Mouse (Mus musculus): Measurements from ENCODE around the gene Fam129b. TPM values are rescaled to one million over a fixed set of nuclear protein-coding genes. Genes with fewer than 3 reads are reported as not detected.
A peak's percentile ranks its signal among the peaks of the same experiment; 100 is the strongest.
"Not testable (repeated sequence)": the region's sequence is repeated elsewhere in the genome, so short reads cannot be mapped to it uniquely, and the experiment has no call there.

Fam129b gene
- polyA plus RNA-seq, 1 experiment from 2014 or later: 33.9 TPM

GRCm38 (mm10) chr2:32846805-32847467, 29.0 kb upstream of the Fam129b start, which contains the start of gene Stxbp1:
TSS of gene Stxbp1 (minus strand) at chr2:32847245.
- Histone ChIP-seq H3K27me3 (no peaks in the 10 kb centered on the region), H3K4me2 (peak within 1 kb of the TSS; percentile 72), H3K4me1 (replicated peaks) (peaks cover 33% of the 10 kb centered on the region), H3K9me3 (no peaks in the 10 kb centered on the region), H3K9ac (peak within 1 kb of the TSS; percentile 92), H3K4me3 (peak within 1 kb of the TSS; percentile 100), H3K36me3 (no peaks in the 10 kb centered on the region), H3K27ac (replicated peaks) (peak within 1 kb of the TSS; percentile 96)
- ATAC-seq (ENCODE audit: low FRiP score, low read depth): peak; percentile 95
- WGBS: under 1% methylated on average over 62 of the region's 78 CpGs

GRCm38 (mm10) chr2:32847468-32847821, 28.5 kb upstream of the Fam129b start:
- Histone ChIP-seq H3K9ac (peak overlapping the region; percentile 92; the same call in 1 of the 2 replicates), H3K27me3 (no peaks in the 10 kb centered on the region), H3K4me1 (replicated peaks) (peaks cover 38% of the 10 kb centered on the region), H3K36me3 (no peaks in the 10 kb centered on the region), H3K27ac (replicated peaks) (peak overlapping the region; percentile 96), H3K4me3 (peak overlapping the region; percentile 100), H3K9me3 (no peaks in the 10 kb centered on the region), H3K4me2 (peak overlapping the region; percentile 72)
- WGBS: 58% methylated on average over 6 of the region's 6 CpGs
- ATAC-seq (ENCODE audit: low FRiP score, low read depth): peak; percentile 57

GRCm38 (mm10) chr2:32852156-32852555, 23.8 kb upstream of the Fam129b start:
- H3K9me3 ChIP-seq: no peaks in the 10 kb centered on the region
- no peak overlapping the region for H3K9ac ChIP-seq
- no peaks in the 10 kb centered on the region for H3K36me3 ChIP-seq
- no peak overlapping the region for H3K27ac ChIP-seq (replicated peaks)
- under 1% methylated on average over 20 of the region's 20 CpGs for WGBS
- H3K4me3 ChIP-seq: peak overlapping the region; percentile 9
- peaks cover 15% of the 10 kb centered on the region for H3K4me1 ChIP-seq (replicated peaks)
- no peaks in the 10 kb centered on the region for H3K27me3 ChIP-seq
- peak; percentile 36; the same call in 1 of the 2 replicates for ATAC-seq (ENCODE audit: low FRiP score, low read depth)
- peak overlapping the region; percentile 49 for H3K4me2 ChIP-seq

- not testable (repeated sequence) for H3K4me2 ChIP-seq; ATAC-seq (ENCODE audit: low FRiP score, low read depth); H3K4me1 ChIP-seq (replicated peaks); H3K9me3 ChIP-seq; H3K4me3 ChIP-seq; H3K27me3 ChIP-seq; H3K36me3 ChIP-seq; H3K27ac ChIP-seq (replicated peaks); H3K9ac ChIP-seq
- 71% methylated on average over 4 of the region's 4 CpGs for WGBS
Observed at GRCm38 (mm10) chr2:32853716-32854115, 22.2 kb upstream of the Fam129b start.

- ATAC-seq (ENCODE audit: low FRiP score, low read depth): peak; percentile 52; the same call in 1 of the 2 replicates
- WGBS: 2% methylated on average over 8 of the region's 8 CpGs
Observed at GRCm38 (mm10) chr2:32854206-32854605, 21.7 kb upstream of the Fam129b start.

GRCm38 (mm10) chr2:32855046-32855785, 20.7 kb upstream of the Fam129b start:
- WGBS: 70% methylated on average over 7 of the region's 7 CpGs
- Histone ChIP-seq H3K36me3 (no peaks in the 10 kb centered on the region), H3K9me3 (no peaks in the 10 kb centered on the region), H3K27ac (replicated peaks) (no peak overlapping the region), H3K4me1 (replicated peaks) (peaks cover 8% of the 10 kb centered on the region), H3K9ac (no peak overlapping the region), H3K4me2 (no peak overlapping the region), H3K4me3 (no peak overlapping the region), H3K27me3 (no peaks in the 10 kb centered on the region)
- no peak for ATAC-seq (ENCODE audit: low FRiP score, low read depth)

More at GRCm38 (mm10) chr2:32854206-32854605, 21.7 kb upstream of the Fam129b start:
- Histone ChIP-seq H3K4me3 (no peak overlapping the region), H3K9me3 (no peaks in the 10 kb centered on the region), H3K4me2 (no peak overlapping the region), H3K27me3 (no peaks in the 10 kb centered on the region), H3K27ac (replicated peaks) (no peak overlapping the region), H3K36me3 (no peaks in the 10 kb centered on the region), H3K9ac (no peak overlapping the region), H3K4me1 (replicated peaks) (peaks cover 8% of the 10 kb centered on the region)

- H3K4me1 ChIP-seq (replicated peaks): peaks cover 8% of the 10 kb centered on the region
- ATAC-seq (ENCODE audit: low FRiP score, low read depth): no peak
- no peak overlapping the region for H3K4me3 ChIP-seq
- H3K9me3 ChIP-seq: no peaks in the 10 kb centered on the region
- H3K9ac ChIP-seq: no peak overlapping the region
- no peak overlapping the region for H3K27ac ChIP-seq (replicated peaks)
- WGBS: 43% methylated on average over 5 of the region's 5 CpGs
- no peaks in the 10 kb centered on the region for H3K36me3 ChIP-seq
- no peak overlapping the region for H3K4me2 ChIP-seq
- no peaks in the 10 kb centered on the region for H3K27me3 ChIP-seq
Observed at GRCm38 (mm10) chr2:32855790-32856465, 20.0 kb upstream of the Fam129b start.

GRCm38 (mm10) chr2:32857584-32857983, 18.3 kb upstream of the Fam129b start:
- H3K4me2 ChIP-seq: no peak overlapping the region

GRCm38 (mm10) chr2:32859010-32859621, 16.8 kb upstream of the Fam129b start:
- ATAC-seq (ENCODE audit: low FRiP score, low read depth): peak; percentile 52; the same call in 1 of the 2 replicates
- no peak overlapping the region for H3K27ac ChIP-seq (replicated peaks)
- no peak overlapping the region for H3K4me2 ChIP-seq
- H3K36me3 ChIP-seq: no peaks in the 10 kb centered on the region
- H3K9me3 ChIP-seq: no peaks in the 10 kb centered on the region
- no peak overlapping the region for H3K4me3 ChIP-seq
- no peaks in the 10 kb centered on the region for H3K4me1 ChIP-seq (replicated peaks)
- no peaks in the 10 kb centered on the region for H3K27me3 ChIP-seq
- WGBS: 45% methylated on average over 10 of the region's 10 CpGs
- H3K9ac ChIP-seq: no peak overlapping the region

More at GRCm38 (mm10) chr2:32857584-32857983, 18.3 kb upstream of the Fam129b start:
- Histone ChIP-seq H3K27ac (replicated peaks) (no peak overlapping the region), H3K4me3 (no peak overlapping the region), H3K27me3 (no peaks in the 10 kb centered on the region), H3K9ac (no peak overlapping the region), H3K36me3 (no peaks in the 10 kb centered on the region), H3K4me1 (replicated peaks) (peaks cover under 1% of the 10 kb centered on the region), H3K9me3 (no peaks in the 10 kb centered on the region)
- peak; percentile 75 for ATAC-seq (ENCODE audit: low FRiP score, low read depth)
- 1% methylated on average over 7 of the region's 7 CpGs for WGBS

GRCm38 (mm10) chr2:32859622-32860012, 16.3 kb upstream of the Fam129b start:
- ATAC-seq (ENCODE audit: low FRiP score, low read depth): no peak
- Histone ChIP-seq H3K27ac (replicated peaks) (no peak overlapping the region), H3K4me1 (replicated peaks) (no peaks in the 10 kb centered on the region), H3K9ac (no peak overlapping the region), H3K36me3 (no peaks in the 10 kb centered on the region), H3K4me2 (no peak overlapping the region), H3K9me3 (no peaks in the 10 kb centered on the region), H3K4me3 (no peak overlapping the region), H3K27me3 (no peaks in the 10 kb centered on the region)
- WGBS: 80% methylated on average over 5 of the region's 5 CpGs

- Histone ChIP-seq H3K27ac (replicated peaks) (no peak overlapping the region), H3K4me1 (replicated peaks) (no peaks in the 10 kb centered on the region), H3K27me3 (no peaks in the 10 kb centered on the region), H3K4me2 (no peak overlapping the region), H3K4me3 (no peak overlapping the region), H3K36me3 (no peaks in the 10 kb centered on the region), H3K9ac (no peak overlapping the region), H3K9me3 (no peaks in the 10 kb centered on the region)
- no peak for ATAC-seq (ENCODE audit: low FRiP score, low read depth)
- WGBS: 78% methylated on average over 8 of the region's 8 CpGs
Observed at GRCm38 (mm10) chr2:32860799-32861198, 15.1 kb upstream of the Fam129b start.
